Mouse (Mus musculus): Measurements from ENCODE around the gene Themis.

DNA sequence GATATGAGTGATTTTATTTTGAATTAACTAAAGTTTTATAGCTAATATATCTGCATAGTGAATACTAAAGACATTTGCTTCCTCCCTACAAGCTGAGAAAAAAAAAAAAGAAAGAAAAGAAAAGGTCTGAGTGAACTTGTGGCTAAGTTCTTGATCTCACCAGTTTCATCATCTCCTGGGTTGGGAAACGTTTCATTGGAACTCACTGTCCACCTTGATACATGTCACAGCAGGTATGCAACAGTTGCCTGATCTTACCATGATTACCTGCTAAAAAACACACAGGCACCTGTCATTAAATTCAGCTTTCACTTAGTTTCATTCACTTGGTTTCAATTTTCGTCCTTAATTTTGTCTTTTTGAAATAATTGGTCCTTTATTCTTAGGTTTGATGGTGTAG is 85.2 kb downstream of the Themis start:
- TF ChIP-seq POLR2A (IDR thresholded peaks at IDR 0.05; ENCODE audit: borderline replicate concordance, control insufficient read depth, low read depth, low read length), result no peak
- no peak for TF ChIP-seq CTCF (IDR thresholded peaks at IDR 0.05; ENCODE audit: control insufficient read depth, insufficient read depth, low read length)

Data from bone marrow, adult 2 months (tissue).